Mouse (Mus musculus): ENCODE results near the gene Fyn. TPM values are rescaled to one million over a fixed set of nuclear protein-coding genes. Genes with fewer than 3 reads are reported as not detected.

Fyn gene
- polyA plus RNA-seq, 1 experiment from 2014 or later: 13.4 TPM

DNA sequence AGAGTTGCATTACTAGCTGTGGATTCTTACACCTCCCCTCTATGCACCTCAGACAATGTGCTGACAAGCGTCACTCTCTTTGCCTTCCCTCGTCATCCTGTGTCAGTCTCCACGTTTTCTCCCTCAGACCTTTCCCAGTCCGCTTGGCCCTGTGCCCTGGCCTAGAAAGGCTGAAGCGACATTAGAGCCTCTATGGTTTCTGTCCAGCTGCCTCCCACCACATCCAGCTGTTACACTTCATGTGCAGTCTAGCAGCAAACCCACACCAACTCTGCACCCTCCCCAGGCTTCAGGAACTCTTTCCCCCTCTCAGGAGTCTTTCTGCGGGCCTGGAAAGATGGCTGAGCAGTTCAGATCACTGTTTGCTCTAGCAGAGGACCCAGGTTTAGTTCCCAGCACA, 98.7 kb downstream of the Fyn start:
- Histone ChIP-seq H3K36me3 (ENCODE audit: control insufficient read depth, insufficient read depth, low read length) (no peaks in the 10 kb centered on the region), H3K27ac (ENCODE audit: low read length) (no peak overlapping the region; the same call in 1 of the 2 replicates), H3K4me2 (ENCODE audit: low read depth, low read length) (no peak overlapping the region), H3K4me1 (replicated peaks; ENCODE audit: control insufficient read depth, insufficient read depth, low read length) (peaks cover 22% of the 10 kb centered on the region), H3K9ac (ENCODE audit: low read length) (no peak overlapping the region), H3K9me3 (ENCODE audit: control insufficient read depth, low read length) (no peaks in the 10 kb centered on the region), H3K4me3 (ENCODE audit: low read length) (no peak overlapping the region), H3K27me3 (ENCODE audit: control insufficient read depth, insufficient read depth, low read depth, low read length) (no peaks in the 10 kb centered on the region)
- 41% methylated on average over 6 of the region's 6 CpGs for WGBS
- peak; percentile 86 for ATAC-seq (ENCODE audit: low read depth)

- H3K27ac ChIP-seq (ENCODE audit: low read length): no peak overlapping the region; the same call in 1 of the 2 replicates
- H3K4me1 ChIP-seq (replicated peaks; ENCODE audit: control insufficient read depth, insufficient read depth, low read length): peaks cover 20% of the 10 kb centered on the region
- no peaks in the 10 kb centered on the region for H3K36me3 ChIP-seq (ENCODE audit: control insufficient read depth, insufficient read depth, low read length)
- H3K9ac ChIP-seq (ENCODE audit: low read length): no peak overlapping the region
- H3K4me3 ChIP-seq (ENCODE audit: low read length): no peak overlapping the region
- H3K27me3 ChIP-seq (ENCODE audit: control insufficient read depth, insufficient read depth, low read depth, low read length): no peaks in the 10 kb centered on the region
- WGBS: 85% methylated on average over 7 of the region's 7 CpGs
- no peak for ATAC-seq (ENCODE audit: low read depth)
- H3K4me2 ChIP-seq (ENCODE audit: low read depth, low read length): no peak overlapping the region
- no peaks in the 10 kb centered on the region for H3K9me3 ChIP-seq (ENCODE audit: control insufficient read depth, low read length)
Observed at GRCm38 (mm10) chr10:39467821-39468220, 99.2 kb downstream of the Fyn start.

- H3K27ac ChIP-seq (ENCODE audit: low read length): no peak overlapping the region
- 86% methylated on average over 3 of the region's 3 CpGs for WGBS
- ATAC-seq (ENCODE audit: low read depth): no peak
- H3K4me2 ChIP-seq (ENCODE audit: low read depth, low read length): no peak overlapping the region
- H3K36me3 ChIP-seq (ENCODE audit: control insufficient read depth, insufficient read depth, low read length): no peaks in the 10 kb centered on the region
- H3K9me3 ChIP-seq (ENCODE audit: control insufficient read depth, low read length): no peaks in the 10 kb centered on the region
- H3K27me3 ChIP-seq (ENCODE audit: control insufficient read depth, insufficient read depth, low read depth, low read length): no peaks in the 10 kb centered on the region
- peaks cover 22% of the 10 kb centered on the region for H3K4me1 ChIP-seq (replicated peaks; ENCODE audit: control insufficient read depth, insufficient read depth, low read length)
- no peak overlapping the region for H3K4me3 ChIP-seq (ENCODE audit: low read length)
- H3K9ac ChIP-seq (ENCODE audit: low read length): no peak overlapping the region
Observed at GRCm38 (mm10) chr10:39468576-39468975, 99.9 kb downstream of the Fyn start.

GRCm38 (mm10) chr10:39469341-39469740, 100.7 kb downstream of the Fyn start:
- no peaks in the 10 kb centered on the region for H3K36me3 ChIP-seq (ENCODE audit: control insufficient read depth, insufficient read depth, low read length)
- peaks cover 22% of the 10 kb centered on the region for H3K4me1 ChIP-seq (replicated peaks; ENCODE audit: control insufficient read depth, insufficient read depth, low read length)
- no peak overlapping the region for H3K27ac ChIP-seq (ENCODE audit: low read length)
- H3K9ac ChIP-seq (ENCODE audit: low read length): no peak overlapping the region
- no peaks in the 10 kb centered on the region for H3K27me3 ChIP-seq (ENCODE audit: control insufficient read depth, insufficient read depth, low read depth, low read length)
- no peaks in the 10 kb centered on the region for H3K9me3 ChIP-seq (ENCODE audit: control insufficient read depth, low read length)
- 62% methylated on average over 7 of the region's 7 CpGs for WGBS
- no peak overlapping the region for H3K4me2 ChIP-seq (ENCODE audit: low read depth, low read length)
- ATAC-seq (ENCODE audit: low read depth): no peak
- H3K4me3 ChIP-seq (ENCODE audit: low read length): no peak overlapping the region

DNA sequence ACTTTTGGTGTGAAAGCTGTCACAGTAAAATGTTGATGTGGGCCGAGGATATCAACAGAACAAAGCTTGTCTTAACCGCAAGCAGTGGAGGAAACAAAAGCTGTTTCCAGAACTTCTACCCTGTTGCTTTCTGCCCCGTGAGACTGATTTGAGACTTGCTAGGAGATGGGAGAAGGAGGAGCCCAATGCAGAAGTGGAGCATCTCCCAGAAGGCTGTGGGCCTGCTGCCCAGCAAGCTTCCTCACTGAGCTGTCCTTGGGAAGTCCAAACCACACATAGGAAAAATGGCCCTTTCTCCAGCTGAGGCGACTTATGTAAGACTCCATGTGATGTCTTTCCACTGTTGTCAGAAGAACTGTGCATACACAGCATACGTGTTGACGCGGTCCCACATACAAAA, 101.7 kb downstream of the Fyn start:
- Histone ChIP-seq H3K27me3 (ENCODE audit: control insufficient read depth, insufficient read depth, low read depth, low read length) (no peaks in the 10 kb centered on the region), H3K4me2 (ENCODE audit: low read depth, low read length) (no peak overlapping the region), H3K4me1 (replicated peaks; ENCODE audit: control insufficient read depth, insufficient read depth, low read length) (peaks cover 22% of the 10 kb centered on the region), H3K9ac (ENCODE audit: low read length) (no peak overlapping the region), H3K27ac (ENCODE audit: low read length) (no peak overlapping the region), H3K4me3 (ENCODE audit: low read length) (no peak overlapping the region), H3K9me3 (ENCODE audit: control insufficient read depth, low read length) (no peaks in the 10 kb centered on the region), H3K36me3 (ENCODE audit: control insufficient read depth, insufficient read depth, low read length) (no peaks in the 10 kb centered on the region)
- ATAC-seq (ENCODE audit: low read depth): no peak
- 83% methylated on average over 7 of the region's 7 CpGs for WGBS

DNA sequence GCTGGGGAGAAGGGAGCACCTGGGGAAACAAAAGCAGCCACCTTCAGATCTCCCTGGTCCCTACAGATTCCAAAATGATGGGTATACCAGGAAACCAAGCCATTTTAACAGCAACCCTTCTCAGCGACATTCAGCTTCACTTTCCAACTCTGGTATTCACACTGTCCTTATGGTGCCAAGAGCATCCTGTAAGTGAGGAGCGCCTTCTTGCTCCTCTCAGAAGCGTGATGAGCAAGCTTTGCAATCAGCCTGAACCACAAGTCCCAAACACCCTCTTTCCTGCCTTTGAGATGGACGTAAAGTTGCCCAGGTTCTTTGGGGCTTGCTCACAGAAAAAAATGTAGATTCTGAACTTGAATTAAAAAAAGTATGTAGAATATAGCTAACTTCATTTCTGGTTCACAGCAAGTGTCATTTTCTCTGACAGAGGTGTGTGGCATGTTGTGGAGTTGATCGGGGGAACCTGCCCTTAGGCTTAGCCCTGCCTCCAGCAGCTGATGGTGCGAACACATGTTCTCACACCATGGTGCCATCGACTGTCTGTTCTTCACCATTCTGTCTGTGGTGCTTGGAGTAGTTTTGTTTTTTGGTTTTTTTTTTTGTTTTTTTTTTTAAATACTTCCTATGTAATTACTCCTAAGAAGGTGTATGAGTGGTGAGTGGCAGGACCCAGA, 102.5 kb downstream of the Fyn start:
- H3K36me3 ChIP-seq (ENCODE audit: control insufficient read depth, insufficient read depth, low read length): no peaks in the 10 kb centered on the region
- H3K9me3 ChIP-seq (ENCODE audit: control insufficient read depth, low read length): no peaks in the 10 kb centered on the region
- no peak overlapping the region for H3K27ac ChIP-seq (ENCODE audit: low read length)
- ATAC-seq (ENCODE audit: low read depth): no peak
- H3K4me2 ChIP-seq (ENCODE audit: low read depth, low read length): no peak overlapping the region
- no peak overlapping the region for H3K9ac ChIP-seq (ENCODE audit: low read length)
- WGBS: 81% methylated on average over 7 of the region's 7 CpGs
- H3K27me3 ChIP-seq (ENCODE audit: control insufficient read depth, insufficient read depth, low read depth, low read length): no peaks in the 10 kb centered on the region
- H3K4me3 ChIP-seq (ENCODE audit: low read length): no peak overlapping the region
- H3K4me1 ChIP-seq (replicated peaks; ENCODE audit: control insufficient read depth, insufficient read depth, low read length): peaks cover 22% of the 10 kb centered on the region

GRCm38 (mm10) chr10:39471714-39472531, 103.3 kb downstream of the Fyn start:
- ATAC-seq (ENCODE audit: low read depth): peak; percentile 12; the same call in 1 of the 2 replicates
- WGBS: 51% methylated on average over 15 of the region's 15 CpGs
- no peak overlapping the region for H3K9ac ChIP-seq (ENCODE audit: low read length)

GRCm38 (mm10) chr10:39472923-39473322, 104.3 kb downstream of the Fyn start:
- ATAC-seq (ENCODE audit: low read depth): no peak
- peaks cover 22% of the 10 kb centered on the region for H3K4me1 ChIP-seq (replicated peaks; ENCODE audit: control insufficient read depth, insufficient read depth, low read length)
- no peaks in the 10 kb centered on the region for H3K36me3 ChIP-seq (ENCODE audit: control insufficient read depth, insufficient read depth, low read length)
- no peak overlapping the region for H3K4me3 ChIP-seq (ENCODE audit: low read length)
- H3K9ac ChIP-seq (ENCODE audit: low read length): no peak overlapping the region
- H3K9me3 ChIP-seq (ENCODE audit: control insufficient read depth, low read length): no peaks in the 10 kb centered on the region
- H3K27ac ChIP-seq (ENCODE audit: low read length): no peak overlapping the region
- H3K4me2 ChIP-seq (ENCODE audit: low read depth, low read length): no peak overlapping the region
- no peaks in the 10 kb centered on the region for H3K27me3 ChIP-seq (ENCODE audit: control insufficient read depth, insufficient read depth, low read depth, low read length)
- 50% methylated on average over 7 of the region's 7 CpGs for WGBS

More at GRCm38 (mm10) chr10:39471714-39472531, 103.3 kb downstream of the Fyn start:
- Histone ChIP-seq H3K4me1 (replicated peaks; ENCODE audit: control insufficient read depth, insufficient read depth, low read length) (peaks cover 22% of the 10 kb centered on the region), H3K9me3 (ENCODE audit: control insufficient read depth, low read length) (no peaks in the 10 kb centered on the region), H3K4me2 (ENCODE audit: low read depth, low read length) (no peak overlapping the region), H3K36me3 (ENCODE audit: control insufficient read depth, insufficient read depth, low read length) (no peaks in the 10 kb centered on the region), H3K4me3 (ENCODE audit: low read length) (no peak overlapping the region), H3K27ac (ENCODE audit: low read length) (no peak overlapping the region), H3K27me3 (ENCODE audit: control insufficient read depth, insufficient read depth, low read depth, low read length) (no peaks in the 10 kb centered on the region)

DNA sequence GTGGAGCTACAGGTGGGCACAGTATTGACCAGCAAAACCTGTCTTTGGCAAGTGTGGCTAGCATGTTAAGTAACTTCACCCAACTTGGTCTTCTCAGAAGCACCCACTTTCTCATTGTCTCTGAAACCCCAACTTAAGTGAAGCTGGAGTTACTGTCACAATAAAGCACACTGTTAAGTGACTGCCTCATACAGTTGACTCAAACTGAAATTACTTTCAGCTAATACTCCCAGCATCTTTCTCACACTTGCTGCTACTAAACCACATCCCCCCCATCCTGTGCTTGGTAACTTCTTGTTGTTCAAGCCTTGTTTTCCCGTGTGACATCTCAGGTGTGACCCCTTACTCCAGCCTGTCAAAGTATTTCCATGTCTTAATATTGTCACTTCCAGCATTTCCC, 110.7 kb downstream of the Fyn start:
- no peaks in the 10 kb centered on the region; the same call in none of the 2 replicates for H3K9me3 ChIP-seq (ENCODE audit: control insufficient read depth, low read length)
- H3K9ac ChIP-seq (ENCODE audit: low read length): no peak overlapping the region
- no peak overlapping the region for H3K27ac ChIP-seq (ENCODE audit: low read length)
- H3K4me1 ChIP-seq (replicated peaks; ENCODE audit: control insufficient read depth, insufficient read depth, low read length): peaks cover 5% of the 10 kb centered on the region
- WGBS: 68% methylated on average over 1 of the region's 1 CpGs
- H3K4me2 ChIP-seq (ENCODE audit: low read depth, low read length): no peak overlapping the region
- no peak overlapping the region for H3K4me3 ChIP-seq (ENCODE audit: low read length)
- H3K36me3 ChIP-seq (ENCODE audit: control insufficient read depth, insufficient read depth, low read length): 0 out of 2 replicates have a peak, but pooled peaks cover 3% of the 10 kb centered on the region
- no peak for ATAC-seq (ENCODE audit: low read depth)
- H3K27me3 ChIP-seq (ENCODE audit: control insufficient read depth, insufficient read depth, low read depth, low read length): no peaks in the 10 kb centered on the region
